Mouse (Mus musculus) bone marrow macrophage, adult 2 months (primary cell): Measurements from ENCODE around the gene Chrna5.

Experiments
- CTCF ChIP-seq: IDR thresholded peaks from 2 replicates; pipeline ENCODE4 v1.5.1; 2012; ENCODE audit warnings: low read depth, mild to moderate bottlenecking, low read length, moderate library complexity
- POLR2A ChIP-seq: IDR thresholded peaks from 2 replicates; pipeline ENCODE4 v1.6.1; 2012; ENCODE audit warnings: mild to moderate bottlenecking, low read depth, low read length, borderline replicate concordance

DNA sequence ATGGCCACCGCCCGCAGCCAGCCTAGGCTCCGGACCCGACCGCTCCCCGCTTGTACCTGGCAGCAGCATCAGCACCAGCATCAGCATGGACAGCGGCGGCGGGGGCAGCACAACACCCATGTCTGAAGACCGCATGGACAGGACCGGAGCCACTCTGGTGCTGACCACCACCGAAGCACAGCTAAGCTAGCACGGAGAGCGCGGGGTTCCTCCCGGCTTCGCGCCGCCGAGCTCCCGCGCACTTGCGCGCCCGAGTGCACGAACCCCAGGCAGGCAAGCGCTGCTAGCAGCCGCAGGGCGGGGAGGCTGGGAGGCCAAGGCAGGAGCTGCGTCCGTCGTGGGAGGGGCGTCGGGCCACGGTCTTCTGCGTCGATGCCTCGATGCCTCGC, 45.6 kb downstream of the Chrna5 start, which contains the start of gene Chrna3:
- TF ChIP-seq CTCF (no peak), POLR2A (no peak)
